Mouse (Mus musculus) forebrain, postnatal 0 days (tissue): ENCODE results near the gene Rnd2. TPM values are rescaled to one million over a fixed set of nuclear protein-coding genes. Genes with fewer than 3 reads are reported as not detected.
A peak's percentile ranks its signal among the peaks of the same experiment; 100 is the strongest.
"Not testable (repeated sequence)": the region's sequence is repeated elsewhere in the genome, so short reads cannot be mapped to it uniquely, and the experiment has no call there.

Source experiments
- ATAC-seq: fragments of 200-750 bp; cut with Nextera tagmentation; 2 replicates; pipeline ENCODE4 v1.8.0; 2017; ENCODE audit warnings: mild to moderate bottlenecking, moderate library complexity
- DNase-seq: peaks from one replicate; pipeline ENCODE4 v3.0.0-alpha.2; 2015
- H3K27ac ChIP-seq: fragments of 300-500 bp; sonication (generic); 2 replicates; pipeline ENCODE4 v1.5.1; 2014; ENCODE audit warnings: low read depth, mild to moderate bottlenecking, antibody characterized with exemption, low read length, moderate library complexity, mixed read lengths
- H3K27me3 ChIP-seq: fragments of 300-500 bp; sonication (generic); 2 replicates; pipeline ENCODE4 v1.6.1; 2014; ENCODE audit warnings: mild to moderate bottlenecking, low read length, mixed read lengths; ENCODE audit not compliant: insufficient read depth
- H3K36me3 ChIP-seq: fragments of 300-500 bp; sonication (generic); 2 replicates; pipeline ENCODE4 v1.6.1; 2014; ENCODE audit warnings: mild to moderate bottlenecking, moderate library complexity; ENCODE audit not compliant: insufficient read depth
- H3K4me1 ChIP-seq: fragments of 300-500 bp; sonication (generic); 2 replicates; pipeline ENCODE4 v1.6.1; 2014; ENCODE audit warnings: antibody characterized with exemption; ENCODE audit not compliant: insufficient read depth
- H3K4me2 ChIP-seq: fragments of 300-500 bp; sonication (generic); 2 replicates; pipeline ENCODE4 v1.6.1; 2014; ENCODE audit warnings: low read depth, mild to moderate bottlenecking, moderate library complexity
- H3K4me3 ChIP-seq: fragments of 300-500 bp; sonication (generic); 2 replicates; pipeline ENCODE4 v1.5.1; 2014; ENCODE audit warnings: low read depth, low read length, mixed read lengths
- H3K9ac ChIP-seq: fragments of 300-500 bp; sonication (generic); 2 replicates; pipeline ENCODE4 v1.6.1; 2014; ENCODE audit warnings: mild to moderate bottlenecking
- H3K9me3 ChIP-seq: fragments of 300-500 bp; sonication (generic); 2 replicates; pipeline ENCODE4 v1.6.1; 2016; ENCODE audit warnings: low read length
- CTCF ChIP-seq: sonication (generic); IDR thresholded peaks from 2 replicates; pipeline ENCODE4 v1.5.1; 2016; ENCODE audit warnings: antibody characterized with exemption, control low read depth, low read depth
- WGBS: fragments of 180-500 bp; shearing (Covaris S2); extraction: QIAGEN DNeasy Blood & Tissue Kit; methylation state at CpG from one replicate; pipeline ENCODE4 v1.1.7; 2014; 5-methylcytosine and 5-hydroxymethylcytosine counted together
- polyA plus RNA-seq: library from polyadenylated mRNA; unstranded; fragments of >200 nt; fragmentation: Nextera tagmentation; extraction: Ambion mirVana; gene quantifications from 2 replicates; pipeline ENCODE4 v1.2.1, GENCODE M21; 2015
- total RNA-seq: library from RNA; depleted of rRNA; stranded (reverse); fragments of >200 nt; gene quantifications from 2 replicates; pipeline ENCODE4 v1.2.3, GENCODE M21; 2014

Gene Rnd2
- total and polyA plus RNA-seq, 2 experiments from 2014 or later: 71.4 to 96.6 TPM

DNA sequence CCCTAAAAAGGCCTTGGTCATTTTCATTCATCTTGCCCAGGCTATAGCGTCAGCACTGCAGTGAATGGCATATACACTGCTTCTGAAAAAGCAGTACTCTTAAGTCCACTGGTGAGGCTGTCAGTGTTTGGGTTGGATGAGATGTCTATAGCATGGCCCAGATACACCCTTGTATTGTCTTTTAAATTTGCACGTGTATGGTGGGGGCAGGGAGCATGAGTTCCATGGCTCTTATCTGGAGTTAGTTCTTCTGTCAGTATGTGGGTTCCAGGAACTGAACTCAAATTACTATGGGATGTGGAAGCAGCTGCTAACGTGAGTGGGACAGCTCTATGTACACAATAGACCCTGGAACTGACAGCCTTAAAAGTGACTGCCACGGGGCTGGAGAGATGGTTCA is 29.0 kb upstream of the Rnd2 start:
- 87% methylated on average over 4 of the region's 4 CpGs for WGBS
- Histone ChIP-seq H3K9me3 (no peaks in the 10 kb centered on the region), H3K4me2 (no peak overlapping the region), H3K27ac (no peak overlapping the region), H3K4me1 (no peaks in the 10 kb centered on the region), H3K4me3 (no peak overlapping the region), H3K36me3 (peaks cover 44% of the 10 kb centered on the region), H3K27me3 (no peaks in the 10 kb centered on the region), H3K9ac (no peak overlapping the region)
- DNase-seq: no peak
- ATAC-seq: no peak
- TF ChIP-seq CTCF: no peak

DNA sequence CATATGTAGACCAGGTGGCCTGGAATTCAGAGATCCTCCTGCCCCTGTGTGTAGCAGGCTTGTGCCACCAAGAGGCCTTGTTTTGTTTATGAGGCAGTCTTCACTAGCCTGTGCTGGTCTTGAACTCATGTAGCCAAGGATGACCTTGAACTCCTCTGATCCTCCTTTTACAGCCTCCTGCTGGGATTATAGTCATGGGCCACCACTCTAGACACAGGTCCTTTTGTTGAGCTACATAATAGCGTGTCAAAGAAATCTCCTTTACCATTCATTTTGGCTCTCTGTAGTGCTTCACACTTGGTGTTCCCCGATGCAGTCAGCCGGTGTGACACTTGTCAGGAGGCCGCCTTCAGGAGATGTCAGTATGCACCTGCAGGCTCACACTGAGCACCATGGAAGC is 27.9 kb upstream of the Rnd2 start:
- Histone ChIP-seq H3K36me3 (peaks cover 33% of the 10 kb centered on the region), H3K27ac (no peak overlapping the region), H3K4me3 (no peak overlapping the region), H3K9ac (no peak overlapping the region), H3K9me3 (no peaks in the 10 kb centered on the region), H3K27me3 (no peaks in the 10 kb centered on the region), H3K4me2 (no peak overlapping the region), H3K4me1 (no peaks in the 10 kb centered on the region)
- DNase-seq (no peak), ATAC-seq (no peak)
- no peak for TF ChIP-seq CTCF
- 49% methylated on average over 4 of the region's 4 CpGs for WGBS

DNA sequence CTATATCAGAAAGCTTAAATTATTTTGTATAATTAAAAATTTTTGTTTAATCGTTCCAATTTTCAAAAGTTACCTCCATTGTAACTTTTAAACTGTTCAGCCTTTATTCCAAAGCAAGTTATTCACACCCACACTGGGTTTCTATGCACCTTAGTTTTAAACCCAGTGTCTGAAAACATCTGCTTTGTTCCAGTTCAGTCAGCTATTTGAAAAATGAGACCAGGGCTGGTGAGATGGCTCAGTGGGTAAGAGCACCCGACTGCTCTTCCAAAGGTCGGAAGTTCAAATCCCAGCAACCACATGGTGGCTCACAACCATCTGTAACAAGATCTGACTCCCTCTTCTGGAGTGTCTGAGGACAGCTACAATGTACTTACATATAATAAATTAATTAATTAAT is 26.8 kb upstream of the Rnd2 start:
- H3K9ac ChIP-seq, ATAC-seq, H3K27ac ChIP-seq, H3K4me1 ChIP-seq, H3K4me3 ChIP-seq, H3K4me2 ChIP-seq, DNase-seq, H3K27me3 ChIP-seq, H3K9me3 ChIP-seq: not testable (repeated sequence)
- H3K36me3 ChIP-seq: peaks cover 27% of the 10 kb centered on the region
- WGBS: 55% methylated on average over 3 of the region's 3 CpGs

DNA sequence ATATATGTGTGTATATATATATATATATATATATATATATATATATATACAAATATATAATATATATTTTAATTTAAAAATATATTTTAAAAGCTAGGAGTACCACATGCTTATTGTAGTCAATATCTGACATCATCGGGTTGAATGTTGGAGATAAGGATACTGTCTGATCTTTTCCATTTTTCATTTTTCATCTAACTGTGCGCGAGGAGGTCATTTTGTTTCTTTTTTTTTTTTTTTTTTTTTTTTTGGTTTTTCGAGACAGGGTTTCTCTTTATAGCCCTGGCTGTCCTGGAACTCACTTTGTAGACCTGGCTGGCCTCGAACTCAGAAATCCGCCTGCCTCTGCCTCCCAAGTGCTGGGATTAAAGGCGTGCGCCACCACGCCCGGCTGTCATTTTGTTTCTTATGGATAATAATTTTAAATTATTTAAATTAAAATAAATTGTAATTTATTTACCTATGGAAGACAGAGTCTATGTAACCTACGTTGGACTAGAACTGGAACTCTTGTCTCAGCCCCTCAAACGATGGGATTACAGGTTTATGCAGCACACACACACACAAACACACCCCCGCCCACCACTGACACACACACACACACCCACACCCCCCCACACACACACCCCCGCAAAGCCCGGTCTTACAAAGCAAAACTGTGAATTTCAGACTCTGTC is 23.2 kb upstream of the Rnd2 start:
- WGBS: 36% methylated on average over 15 of the region's 15 CpGs
- peak overlapping the region; percentile 31 for H3K4me3 ChIP-seq
- H3K4me2 ChIP-seq: peak overlapping the region; percentile 40
- DNase-seq, ATAC-seq, H3K27me3 ChIP-seq, H3K4me1 ChIP-seq, H3K9me3 ChIP-seq, H3K9ac ChIP-seq, H3K27ac ChIP-seq: not testable (repeated sequence)
- peaks cover 26% of the 10 kb centered on the region for H3K36me3 ChIP-seq

DNA sequence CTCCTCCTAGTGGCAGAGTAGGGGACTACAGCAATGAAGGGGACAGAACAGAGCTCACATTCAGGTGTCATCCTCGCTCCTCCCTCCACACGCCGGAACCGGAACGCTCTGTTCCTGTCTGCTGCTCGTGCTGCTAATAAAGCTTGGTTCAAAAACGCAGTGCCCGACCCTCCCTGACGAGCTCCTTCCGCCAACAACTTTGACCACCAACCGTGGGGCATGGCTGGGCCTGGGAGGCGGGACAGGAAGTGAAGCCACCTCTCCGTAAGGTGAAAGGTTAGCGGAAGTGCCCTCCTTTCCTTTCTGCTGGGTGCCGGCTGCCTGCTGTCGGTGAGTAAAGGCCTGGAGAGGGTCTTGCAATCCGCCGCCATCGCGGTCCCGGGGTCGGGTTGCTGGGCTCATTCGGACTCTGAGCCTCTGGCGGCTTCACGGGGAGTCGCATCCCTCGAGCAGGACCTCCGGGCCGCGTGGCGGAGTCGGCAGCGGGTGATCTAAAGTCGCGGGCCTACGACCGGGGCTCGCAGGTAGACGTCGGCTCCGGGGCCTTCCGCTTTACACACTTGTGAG is 22.6 kb upstream of the Rnd2 start, which contains the start of gene Rpl27:
Gene Rpl27, plus strand, starts transcription at position 172 of the 567 bp plus-strand sequence.
- Histone ChIP-seq H3K4me2 (peak within 1 kb of the TSS; percentile 59), H3K27ac (peak within 1 kb of the TSS; percentile 87), H3K9ac (peak within 1 kb of the TSS; percentile 94), H3K36me3 (peaks cover 26% of the 10 kb centered on the region), H3K4me1 (no peaks in the 10 kb centered on the region), H3K27me3 (no peaks in the 10 kb centered on the region), H3K9me3 (no peaks in the 10 kb centered on the region), H3K4me3 (peak within 1 kb of the TSS; percentile 74)
- ATAC-seq: peak; percentile 98
- peak; percentile 92 for TF ChIP-seq CTCF
- WGBS: under 1% methylated on average over 42 of the region's 42 CpGs
- peak; percentile 99 for DNase-seq

DNA sequence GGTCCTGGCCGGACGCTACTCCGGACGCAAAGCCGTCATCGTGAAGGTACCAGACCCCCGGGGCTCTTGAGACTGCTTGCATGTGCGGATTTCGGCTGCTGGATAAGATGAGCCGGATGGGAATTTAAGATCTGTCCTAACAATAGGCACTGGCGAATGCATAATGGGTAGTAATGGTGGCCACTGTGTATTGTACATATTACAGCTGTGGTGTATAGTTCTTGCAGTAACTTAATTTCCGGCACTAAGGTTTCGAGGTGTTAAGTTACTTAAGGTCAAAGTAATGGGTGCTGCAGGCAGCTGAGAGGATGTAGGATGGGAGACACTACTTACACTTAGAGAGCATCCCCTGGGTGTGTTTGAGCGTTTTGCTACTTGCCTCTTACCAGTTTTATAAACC is 22.0 kb upstream of the Rnd2 start:
- 0 out of 2 replicates have a peak, but pooled peaks have one; percentile 1 for ATAC-seq
- Histone ChIP-seq H3K9ac (peak overlapping the region; percentile 94), H3K27me3 (no peaks in the 10 kb centered on the region), H3K4me3 (peak overlapping the region; percentile 74), H3K36me3 (peaks cover 26% of the 10 kb centered on the region), H3K27ac (peak overlapping the region; percentile 87), H3K4me2 (peak overlapping the region; percentile 59), H3K9me3 (no peaks in the 10 kb centered on the region), H3K4me1 (no peaks in the 10 kb centered on the region)
- DNase-seq: no peak
- no peak for TF ChIP-seq CTCF
- WGBS: 1% methylated on average over 14 of the region's 14 CpGs

DNA sequence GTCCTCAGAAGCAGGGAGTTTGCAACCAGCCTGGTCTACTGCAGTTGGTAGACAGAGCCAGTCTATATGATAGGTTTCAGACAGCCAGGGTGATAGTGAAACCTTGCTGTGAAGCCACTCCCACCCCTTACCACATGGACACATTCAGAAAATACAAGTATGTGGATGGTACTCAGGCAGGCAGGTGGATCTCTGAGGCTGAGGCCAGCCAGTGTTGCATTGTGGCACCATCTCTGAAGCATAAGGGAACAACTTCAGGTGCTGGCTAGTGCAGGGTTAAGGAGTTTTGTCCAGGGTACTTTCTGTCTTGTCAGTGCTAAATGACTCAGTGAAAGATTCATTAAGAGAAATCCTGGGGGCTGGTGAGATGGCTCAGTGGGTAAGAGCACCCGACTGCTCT is 18.5 kb upstream of the Rnd2 start:
- H3K36me3 ChIP-seq: peaks cover 26% of the 10 kb centered on the region
- no peak overlapping the region for H3K4me3 ChIP-seq
- H3K4me1 ChIP-seq: no peaks in the 10 kb centered on the region
- TF ChIP-seq CTCF: no peak
- ATAC-seq: no peak
- H3K27ac ChIP-seq: no peak overlapping the region
- H3K9ac ChIP-seq: no peak overlapping the region
- 95% methylated on average over 1 of the region's 1 CpGs for WGBS
- no peaks in the 10 kb centered on the region for H3K27me3 ChIP-seq
- DNase-seq: no peak
- H3K9me3 ChIP-seq: no peaks in the 10 kb centered on the region
- no peak overlapping the region for H3K4me2 ChIP-seq

DNA sequence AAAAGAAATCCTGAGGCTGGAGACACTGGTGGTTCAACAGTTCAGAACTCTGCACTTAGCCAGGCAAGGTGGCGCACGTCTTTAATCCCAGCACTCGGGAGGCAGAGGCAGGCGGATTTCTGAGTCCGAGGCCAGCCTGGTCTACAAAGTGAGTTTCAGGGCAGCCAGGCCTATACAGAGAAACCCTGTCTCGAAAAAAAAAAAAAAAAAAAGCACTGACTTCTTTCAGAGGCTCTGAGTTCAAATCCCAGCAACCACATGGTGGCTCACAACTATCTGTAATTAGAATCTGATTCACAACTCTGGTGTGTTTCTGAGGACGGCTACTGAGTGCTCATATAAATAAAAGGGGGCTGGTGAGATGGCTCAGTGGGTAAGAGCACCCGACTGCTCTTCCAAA is 17.9 kb upstream of the Rnd2 start:
- ATAC-seq, H3K9me3 ChIP-seq, H3K4me1 ChIP-seq, H3K27me3 ChIP-seq, DNase-seq, H3K4me2 ChIP-seq, H3K27ac ChIP-seq, H3K9ac ChIP-seq, H3K4me3 ChIP-seq: not testable (repeated sequence)
- peaks cover 26% of the 10 kb centered on the region for H3K36me3 ChIP-seq
- 86% methylated on average over 8 of the region's 8 CpGs for WGBS
